Mouse (Mus musculus) liver, adult 2 months (tissue): Measurements from ENCODE around the gene Kif13a.

ENCODE experiments used
- CTCF ChIP-seq: fragments of 200-500 bp; IDR thresholded peaks from 2 replicates; pipeline ENCODE4 v1.5.1; 2011; ENCODE audit warnings: low read depth, low read length, control low read depth
- POLR2A ChIP-seq: fragments of 200-500 bp; IDR thresholded peaks from 2 replicates; pipeline ENCODE4 v1.6.1; 2011; ENCODE audit warnings: low read length, control low read depth; ENCODE audit not compliant: insufficient read depth; ENCODE audit errors: extremely low read depth

GRCm38 (mm10) chr13:46934116-46934515 is 4.4 kb upstream of the Kif13a start:
- no peak for TF ChIP-seq POLR2A
- TF ChIP-seq CTCF: no peak
